Mouse (Mus musculus) gastrocnemius, adult 8-10 months (tissue): Measurements from ENCODE around the gene Rgcc. TPM values are rescaled to one million over a fixed set of nuclear protein-coding genes. Genes with fewer than 3 reads are reported as not detected.

ENCODE experiments used
- DNase-seq, 2 experiments: peaks; one replicate each; pipeline ENCODE4 v3.0.0; 2022; ENCODE audit warnings: low spot score in 2 of 2
- total RNA-seq, 4 experiments: library from RNA; stranded (reverse); gene quantifications; 2 replicates each; pipeline ENCODE4 v1.2.4; 2022

The Rgcc gene
- total RNA-seq, 4 experiments from 2014 or later: 40.3 to 72.6 (median 66.7) TPM

- no peak for DNase-seq
These were observed 59.6 kb downstream of the Rgcc start for GRCm38 (mm10) chr14:79241656-79242385.

GRCm38 (mm10) chr14:79241057-79241570, 60.3 kb downstream of the Rgcc start:
- DNase-seq: no peak

GRCm38 (mm10) chr14:79239402-79239801, 62.0 kb downstream of the Rgcc start:
- DNase-seq: no peak

Other genes with a start within 250 kb of the Rgcc start
- not detected for gene Zfp957, start 54.3 kb downstream of the Rgcc start, total RNA-seq
- 10 to 100 TPM; 22.9 to 28.9 (median 25.4) TPM for gene Naa16, start 89.1 kb upstream of the Rgcc start, total RNA-seq
- 10 to 100 TPM in 1 of 4 experiments, 1 to 10 TPM in 3; 9.4 to 10.1 (median 9.6) TPM for gene Mtrf1, start 96.1 kb upstream of the Rgcc start, total RNA-seq
- 1 to 10 TPM; 5.2 to 6.9 (median 6.0) TPM for gene Kbtbd7, start 124.9 kb upstream of the Rgcc start, total RNA-seq
- gene Kbtbd6, start 150.2 kb upstream of the Rgcc start, total RNA-seq: not detected
- 1 to 10 TPM; 3.0 to 4.3 (median 4.0) TPM for gene Elf1, start 179.5 kb upstream of the Rgcc start, total RNA-seq
- 10 to 100 TPM; 18.1 to 23.2 (median 20.3) TPM for gene Wbp4, start 179.9 kb upstream of the Rgcc start, total RNA-seq